Mouse (Mus musculus) ES-E14 (cell line): ENCODE measurements around the gene Pcolce. TPM values are rescaled to one million over a fixed set of nuclear protein-coding genes. Genes with fewer than 3 reads are reported as not detected.

Experiments
- DNase-seq: peaks from one replicate; pipeline ENCODE4 v3.0.0-alpha.2; 2013; ENCODE audit warnings: low read depth, low spot score
- H3K27ac ChIP-seq: 2 replicates; pipeline ENCODE4 v1.5.1; 2012; ENCODE audit warnings: low read depth, mild to moderate bottlenecking, low read length, moderate library complexity, mixed read lengths; ENCODE audit not compliant: poor library complexity, insufficient read depth, severe bottlenecking
- H3K36me3 ChIP-seq: 2 replicates; pipeline ENCODE4 v1.6.1; 2012; ENCODE audit warnings: mild to moderate bottlenecking, low read length, moderate library complexity, mixed read lengths; ENCODE audit not compliant: control insufficient read depth, poor library complexity, insufficient read depth, severe bottlenecking
- H3K4me1 ChIP-seq, 2 experiments: fragments of 150-350 bp in 1 of 2; sonication (generic) in 1 of 2; 2 replicates each; pipeline ENCODE4 v1.6.1; 2012; ENCODE audit warnings: low read length in 2 of 2, mild to moderate bottlenecking in 1 of 2, mixed read lengths in 1 of 2; ENCODE audit not compliant: control insufficient read depth in 2 of 2, insufficient read depth in 2 of 2, poor library complexity in 1 of 2
- H3K4me3 ChIP-seq, 2 experiments: fragments of 150-350 bp in 1 of 2; sonication (generic) in 1 of 2; 2 replicates each; pipeline ENCODE4 v1.5.1; 2012; ENCODE audit warnings: low read length in 2 of 2, low read depth in 1 of 2, mild to moderate bottlenecking in 1 of 2, mixed read lengths in 1 of 2; ENCODE audit not compliant: insufficient read depth in 1 of 2, poor library complexity in 1 of 2, severe bottlenecking in 1 of 2
- H3K9ac ChIP-seq: 2 replicates; pipeline ENCODE4 v1.6.1; 2012; ENCODE audit warnings: low read depth, mild to moderate bottlenecking, low read length, mixed read lengths; ENCODE audit not compliant: poor library complexity, insufficient read depth, severe bottlenecking
- H3K9me3 ChIP-seq: fragments of 150-350 bp; sonication (generic); 2 replicates; pipeline ENCODE4 v1.6.1; 2012; ENCODE audit warnings: low read depth, mild to moderate bottlenecking, low read length; ENCODE audit not compliant: control insufficient read depth, insufficient read depth
- CHD2 ChIP-seq: IDR thresholded peaks from 2 replicates; pipeline ENCODE4 v1.6.1; 2014; ENCODE audit warnings: mild to moderate bottlenecking, low read depth, low read length, inconsistent platforms
- HCFC1 ChIP-seq: IDR thresholded peaks from 2 replicates; pipeline ENCODE4 v1.6.1; 2012; ENCODE audit warnings: low read length, inconsistent platforms, borderline replicate concordance; ENCODE audit not compliant: insufficient read depth
- MAFK ChIP-seq: IDR thresholded peaks from 2 replicates; pipeline ENCODE4 v1.6.1; 2014; ENCODE audit warnings: mild to moderate bottlenecking, low read depth, low read length, inconsistent platforms; ENCODE audit not compliant: insufficient read depth
- ZC3H11A ChIP-seq: IDR thresholded peaks from 2 replicates; pipeline ENCODE4 v1.6.1; 2012; ENCODE audit warnings: low read depth, mild to moderate bottlenecking, inconsistent platforms, low read length, borderline replicate concordance
- ZNF384 ChIP-seq: IDR thresholded peaks from 2 replicates; pipeline ENCODE4 v1.6.1; 2012; ENCODE audit warnings: low read depth, low read length, inconsistent platforms
- in situ Hi-C, 2 experiments: fragments of 600-800 bp; cut with MboI; formaldehyde crosslinking; loops; one replicate each; pipeline ENCODE4 v1.15.1; 2025; ENCODE audit warnings: low sequenced_read_pairs in 2 of 2, inconsistent platforms in 1 of 2; ENCODE audit not compliant: unreplicated experiment in 2 of 2
- total RNA-seq: library from RNA; depleted of rRNA; stranded (reverse); fragments of 300-350 nt; gene quantifications from 2 replicates; pipeline ENCODE4 v1.2.3, GENCODE M21; 2012

Gene Pcolce
- total RNA-seq, 1 experiment: 134 TPM

DNA sequence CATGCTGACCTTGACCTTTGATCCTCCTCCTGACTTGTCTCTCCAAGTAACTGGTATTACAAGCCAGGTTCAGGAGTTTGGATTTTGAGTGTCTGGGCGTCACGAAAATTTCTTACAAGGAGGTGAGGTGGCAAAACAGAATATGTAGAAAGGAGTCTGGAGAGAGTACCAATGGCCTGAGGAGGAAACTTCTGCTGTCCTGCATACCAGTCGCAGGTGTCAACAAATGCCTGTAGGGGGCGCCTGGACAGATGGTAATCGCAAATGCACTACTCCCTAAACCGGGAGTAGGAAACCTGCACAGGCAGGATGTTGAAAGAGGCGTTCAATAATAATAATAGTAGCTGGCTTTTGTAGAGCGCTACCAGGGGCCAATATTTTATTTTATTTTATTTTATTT is 28.6 kb downstream of the Pcolce start:
- Histone ChIP-seq H3K4me1 (peaks cover 1 to 13% of the 10 kb centered on the region in 2 experiments; a peak in 3 of 4 replicates), H3K9ac (no peak overlapping the region), H3K36me3 (no peaks in the 10 kb centered on the region), H3K9me3 (no peaks in the 10 kb centered on the region), H3K4me3 (no peak overlapping the region), H3K27ac (no peak overlapping the region)
- in situ Hi-C loops: no loop called here
- peak; percentile 70 for DNase-seq
- TF ChIP-seq ZC3H11A: no peak
- no peak for TF ChIP-seq MAFK
- no peak for TF ChIP-seq ZNF384
- TF ChIP-seq CHD2: no peak
- no peak for TF ChIP-seq HCFC1

DNA sequence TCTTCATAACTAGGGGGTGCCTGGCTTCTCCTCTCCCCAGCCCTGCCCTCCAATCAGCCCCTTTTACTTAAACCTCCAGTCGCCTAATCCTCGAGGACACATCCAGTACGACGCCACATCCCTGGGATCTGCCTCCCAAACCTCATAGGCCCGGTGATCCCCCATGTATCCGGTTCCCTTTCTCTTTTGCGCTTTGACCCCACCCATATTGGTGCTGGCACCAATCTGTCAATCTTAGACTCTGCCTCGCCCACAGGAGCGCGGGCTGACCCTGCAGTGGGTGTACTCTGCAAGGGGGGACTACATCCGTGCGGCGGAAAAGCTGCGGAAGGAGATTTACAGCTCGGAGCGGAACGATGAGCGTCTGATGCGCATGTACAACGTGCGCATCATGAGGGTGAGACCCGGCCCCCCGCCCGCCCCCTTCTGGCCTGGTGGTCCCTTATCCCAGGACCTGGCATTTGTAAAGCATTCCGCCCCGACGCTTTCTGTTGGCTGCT is 29.9 kb downstream of the Pcolce start:
- peak overlapping the region; percentile 42 for H3K9ac ChIP-seq
- no peak for DNase-seq
- no peak overlapping the region for H3K27ac ChIP-seq
- H3K36me3 ChIP-seq: no peaks in the 10 kb centered on the region
- H3K4me1 ChIP-seq: peaks cover 1 to 13% of the 10 kb centered on the region in 2 experiments; a peak in 3 of 4 replicates
- no peak for TF ChIP-seq HCFC1
- TF ChIP-seq MAFK: no peak
- no peak for TF ChIP-seq ZNF384
- no peak for TF ChIP-seq ZC3H11A
- TF ChIP-seq CHD2: no peak
- in situ Hi-C loops: no loop called here
- peak overlapping the region; percentile 46 to 50; a peak in 3 of 4 replicates for H3K4me3 ChIP-seq
- no peaks in the 10 kb centered on the region for H3K9me3 ChIP-seq

DNA sequence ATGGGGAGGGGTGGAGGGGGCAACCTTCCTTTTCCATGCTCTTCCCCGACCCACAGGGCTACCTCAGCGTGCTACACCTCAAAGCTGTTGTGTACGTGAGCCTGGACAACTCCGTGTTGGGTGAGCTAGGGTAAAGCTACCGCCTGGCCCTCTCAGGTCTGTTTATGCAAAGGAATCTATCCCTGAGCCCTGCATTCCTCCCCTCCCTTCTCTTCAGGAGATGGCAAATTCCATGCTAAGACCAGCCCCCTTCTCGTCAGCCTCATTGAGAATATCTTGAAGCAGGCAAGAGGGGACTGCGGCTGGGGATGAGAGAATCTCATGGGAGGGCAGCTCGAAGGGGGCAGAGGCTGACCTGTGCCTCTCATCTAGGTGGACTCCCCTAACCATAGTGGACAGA is 30.9 kb downstream of the Pcolce start:
- Histone ChIP-seq H3K9me3 (no peaks in the 10 kb centered on the region), H3K27ac (no peak overlapping the region), H3K4me1 (peaks cover 1 to 13% of the 10 kb centered on the region in 2 experiments; a peak in 3 of 4 replicates), H3K9ac (no peak overlapping the region), H3K4me3 (no peak overlapping the region), H3K36me3 (no peaks in the 10 kb centered on the region)
- in situ Hi-C loops: no loop called here
- no peak for DNase-seq
- TF ChIP-seq MAFK (no peak), HCFC1 (no peak), ZNF384 (no peak), CHD2 (no peak), ZC3H11A (no peak)

DNA sequence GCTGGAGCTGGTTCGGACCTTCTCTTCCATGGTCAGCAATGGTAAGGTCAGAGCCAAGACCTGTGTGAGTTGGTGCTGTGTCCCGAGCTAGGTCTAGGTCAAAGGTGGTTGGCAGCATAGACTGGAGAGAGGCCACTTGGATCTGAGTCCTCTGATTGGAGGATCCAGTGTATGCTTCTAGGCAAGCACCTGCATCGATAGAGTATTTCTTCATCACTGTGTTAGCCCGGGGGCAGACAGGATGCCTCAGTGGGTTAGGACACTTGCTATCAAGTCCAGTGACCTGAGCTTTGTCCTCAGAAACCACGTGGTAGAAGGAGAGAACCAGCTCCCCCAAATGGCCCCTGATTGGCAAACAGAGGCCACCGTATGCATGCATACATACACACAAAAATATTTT is 33.3 kb downstream of the Pcolce start:
- peaks cover 0 to 8% of the 10 kb centered on the region in 2 experiments; a peak in 1 of 4 replicates for H3K4me1 ChIP-seq
- H3K9ac ChIP-seq: no peak overlapping the region
- H3K9me3 ChIP-seq: no peaks in the 10 kb centered on the region
- DNase-seq: no peak
- no peak overlapping the region for H3K27ac ChIP-seq
- TF ChIP-seq HCFC1: no peak
- in situ Hi-C loops: no loop called here
- H3K4me3 ChIP-seq: no peak overlapping the region
- no peaks in the 10 kb centered on the region for H3K36me3 ChIP-seq

DNA sequence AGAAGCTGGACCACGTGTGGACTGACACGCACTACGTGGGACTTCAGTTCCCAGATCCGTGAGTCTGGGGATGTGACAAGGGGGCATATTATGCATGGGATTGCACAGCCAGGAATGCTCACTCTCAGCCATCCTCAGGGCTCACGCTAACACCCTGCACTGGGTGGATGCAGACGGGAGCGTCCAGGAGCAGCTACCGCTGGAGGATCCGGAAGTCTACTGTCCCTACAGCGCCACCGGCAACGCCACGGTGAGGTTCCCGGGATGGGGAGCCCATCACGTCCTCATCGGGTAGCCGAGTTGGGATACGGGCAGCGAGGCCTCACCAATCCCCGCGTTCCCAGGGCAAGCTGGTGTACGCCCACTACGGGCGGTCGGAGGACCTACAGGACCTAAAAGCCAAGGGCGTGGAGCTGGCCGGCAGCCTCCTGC is 39.1 kb downstream of the Pcolce start:
- Histone ChIP-seq H3K4me3 (peak overlapping the region; percentile 1; a peak in 1 of 4 replicates), H3K9ac (no peak overlapping the region; the same call in 1 of the 2 replicates), H3K27ac (no peak overlapping the region), H3K4me1 (peaks cover 0 to 5% of the 10 kb centered on the region in 2 experiments; a peak in 1 of 4 replicates), H3K36me3 (no peaks in the 10 kb centered on the region), H3K9me3 (no peaks in the 10 kb centered on the region)
- TF ChIP-seq HCFC1 (no peak), CHD2 (no peak), ZC3H11A (no peak), MAFK (no peak), ZNF384 (no peak)
- in situ Hi-C loops: no loop called here
- DNase-seq: no peak
